Mouse (Mus musculus) ovary, postnatal 14 days (tissue): ENCODE measurements around the gene Lrch3.
"Not testable (repeated sequence)": the region's sequence is repeated elsewhere in the genome, so short reads cannot be mapped to it uniquely, and the experiment has no call there.

Experiments
- DNase-seq: peaks from one replicate; pipeline ENCODE4 v3.0.0; 2022; ENCODE audit warnings: low spot score

Gene Lrch3

DNA sequence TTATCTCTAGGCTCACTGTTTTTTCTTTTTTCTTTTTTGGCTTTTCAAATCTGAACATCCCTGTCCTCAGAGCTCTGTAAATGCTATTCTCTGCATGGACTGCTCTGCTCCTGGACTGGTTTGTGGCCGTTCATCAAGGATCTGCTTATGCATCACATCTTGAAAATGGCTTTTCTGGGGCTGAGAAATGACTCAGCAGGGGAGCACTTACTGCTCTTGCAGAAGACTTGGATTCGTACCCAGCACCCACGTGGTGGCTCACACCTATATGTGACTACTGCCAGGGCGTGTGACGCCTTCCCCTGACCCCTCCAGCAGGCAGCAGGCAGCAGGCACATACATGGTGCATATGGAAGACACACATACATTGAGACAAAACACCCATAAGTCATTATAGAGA is 78.3 kb downstream of the Lrch3 start:
- no peak for DNase-seq

DNA sequence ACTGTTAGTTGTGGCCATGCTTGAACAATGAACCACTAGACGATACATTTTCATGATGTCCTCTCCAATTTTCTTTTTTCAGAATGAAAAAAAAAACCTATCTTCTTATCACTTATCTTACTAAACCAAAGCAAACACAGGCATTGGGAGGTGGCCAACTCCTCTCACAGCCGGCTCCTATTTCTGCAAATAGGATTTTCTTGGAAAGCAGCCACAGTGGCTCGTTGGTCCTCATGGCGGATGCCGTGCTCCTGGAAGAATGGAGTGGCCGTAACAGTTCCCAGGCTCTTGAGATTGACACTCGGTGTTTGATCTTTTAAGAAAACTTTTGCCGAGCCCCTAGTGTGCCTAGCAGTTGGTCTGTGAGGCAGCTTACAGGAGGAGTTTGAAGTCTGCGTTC is 91.3 kb downstream of the Lrch3 start:
- DNase-seq = no peak

DNA sequence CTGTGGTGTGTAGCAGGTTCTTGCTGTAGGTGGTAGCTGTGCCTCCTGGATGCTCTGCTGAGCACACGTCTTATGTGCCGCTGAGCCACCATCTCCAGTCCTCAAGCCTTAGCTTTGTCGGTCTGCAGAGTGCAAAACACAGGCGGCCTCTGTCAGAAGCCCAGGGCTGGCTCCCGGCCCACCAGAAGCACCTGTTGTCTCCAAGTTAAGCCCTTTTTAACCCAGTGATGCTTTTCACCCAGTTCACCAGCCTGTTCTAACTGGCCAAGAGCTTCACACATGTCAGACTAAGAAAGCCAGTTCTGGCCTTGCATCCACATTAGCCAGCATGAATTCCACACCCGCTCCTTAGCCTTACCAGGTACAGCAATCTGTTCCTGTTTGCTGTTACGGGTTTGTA is 93.0 kb downstream of the Lrch3 start:
- no peak for DNase-seq

DNA sequence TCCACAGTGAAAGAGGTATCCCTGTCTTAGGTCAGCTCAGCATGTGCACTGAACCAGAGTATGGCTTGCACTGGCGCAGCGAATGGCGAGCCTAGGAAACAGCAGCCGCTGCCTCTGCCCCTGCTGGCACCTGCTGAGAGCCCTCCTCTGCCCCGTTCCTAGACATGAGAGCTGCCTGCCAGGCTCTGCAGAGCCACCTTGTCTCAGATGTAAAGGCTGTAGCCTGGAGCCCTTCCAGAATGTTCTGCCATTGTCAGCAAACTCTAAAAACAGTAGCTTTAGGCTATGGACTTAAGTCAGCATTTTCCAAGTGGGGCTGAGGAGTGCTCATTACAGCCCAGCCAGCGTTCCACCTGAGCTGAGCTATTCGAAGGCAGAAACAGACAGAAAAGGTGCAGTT is 93.5 kb downstream of the Lrch3 start:
- DNase-seq = no peak

DNA sequence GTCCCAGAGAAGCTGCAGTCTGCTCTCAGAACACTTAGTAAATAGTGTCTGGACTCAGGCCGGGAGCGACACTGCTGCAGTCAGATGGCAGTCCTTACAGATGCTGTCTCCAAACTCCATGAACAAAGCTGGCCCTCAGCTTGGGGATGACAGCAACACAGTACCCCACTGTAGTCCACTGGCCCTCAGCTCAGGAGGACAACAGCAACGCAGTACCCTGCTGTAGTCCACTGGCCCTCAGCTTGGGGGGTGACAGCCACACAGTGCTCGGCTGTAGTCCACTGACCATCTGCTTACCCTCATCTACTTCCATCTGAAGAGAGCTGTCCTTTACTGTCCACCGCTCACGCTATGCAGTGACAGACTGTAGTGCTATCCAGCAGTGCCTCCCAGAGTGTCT is 96.3 kb downstream of the Lrch3 start:
- DNase-seq = no peak

DNA sequence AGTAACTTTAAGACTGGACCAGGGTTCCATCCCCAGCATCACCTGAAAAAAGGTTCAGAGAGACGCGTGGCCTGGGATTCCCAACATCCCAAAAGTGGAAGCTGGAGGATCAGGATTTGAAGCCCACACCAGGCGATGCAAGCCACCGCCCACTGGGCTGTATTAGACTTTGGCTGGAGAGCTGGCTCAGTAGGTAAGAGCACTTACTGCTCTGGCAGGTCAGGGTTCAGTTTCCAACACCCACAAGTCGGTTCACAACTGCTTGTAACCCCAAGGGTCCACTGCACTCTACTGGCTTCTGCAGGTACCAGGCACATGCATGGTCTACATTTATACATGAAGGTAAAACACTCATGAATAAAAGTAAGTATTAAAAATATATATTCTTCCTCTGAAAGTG is 99.9 kb downstream of the Lrch3 start:
- no peak for DNase-seq

DNA sequence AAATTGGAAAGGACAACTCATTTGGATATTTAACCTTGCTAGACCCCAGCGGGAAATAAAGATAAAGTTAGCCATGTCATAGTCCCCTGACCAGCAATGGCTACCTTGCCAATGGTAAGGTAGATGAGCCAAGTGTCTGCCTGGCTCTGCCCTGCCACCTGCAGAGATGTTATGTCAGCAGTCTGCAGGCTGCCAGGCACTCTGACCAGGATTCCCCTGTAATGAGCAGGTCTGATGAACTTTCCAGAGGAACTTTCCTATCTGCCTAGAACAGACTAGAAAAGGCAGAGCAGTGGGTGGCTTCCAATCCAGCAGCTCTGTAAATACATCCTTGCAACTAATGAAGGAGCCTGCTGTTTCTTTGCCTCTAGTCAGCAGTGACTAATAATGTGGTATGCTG is 101.0 kb downstream of the Lrch3 start:
- DNase-seq = no peak

DNA sequence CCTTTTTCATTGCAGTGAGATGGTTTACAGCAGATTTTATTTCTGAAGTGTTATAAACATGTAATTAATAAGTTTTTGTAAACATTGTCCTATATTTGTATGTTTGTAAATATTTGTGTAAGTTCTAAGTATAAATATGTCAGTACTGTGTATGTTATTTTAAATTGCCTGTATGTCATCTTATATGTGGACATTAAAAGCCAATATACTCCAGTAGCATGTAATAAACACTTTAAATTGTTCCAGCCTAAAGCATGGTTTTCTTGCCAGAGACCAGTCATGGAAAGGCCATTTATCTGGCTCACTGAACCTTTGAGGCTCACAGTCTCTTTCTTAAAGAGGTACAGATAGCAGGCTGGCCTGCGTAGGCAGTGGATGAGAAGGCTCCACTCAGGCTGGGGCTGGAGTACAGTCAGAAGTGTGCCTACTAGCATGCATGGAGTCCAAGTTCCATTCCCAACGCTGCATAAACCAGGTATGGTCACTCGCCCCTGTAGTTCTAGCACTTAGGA is 101.6 kb downstream of the Lrch3 start:
- no peak for DNase-seq

DNA sequence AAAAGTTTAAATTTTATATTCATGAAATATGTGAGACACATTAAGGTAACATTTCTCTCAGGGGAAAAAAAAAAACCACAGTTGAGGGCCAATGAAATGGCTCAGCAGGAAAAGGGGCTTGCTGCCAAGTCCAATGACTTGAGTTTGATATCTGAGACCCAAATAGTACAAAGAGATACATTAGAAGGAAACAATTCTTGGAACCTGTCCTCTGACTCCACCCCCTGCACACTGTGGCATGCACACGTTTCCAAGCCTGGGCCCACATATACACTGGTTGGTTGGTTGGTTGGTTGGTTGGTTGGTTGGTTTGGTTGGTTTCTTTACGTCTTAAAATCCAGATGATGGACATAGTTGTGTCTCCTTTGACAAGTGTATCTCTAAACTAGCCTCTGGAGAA is 102.1 kb downstream of the Lrch3 start:
- DNase-seq = no peak

DNA sequence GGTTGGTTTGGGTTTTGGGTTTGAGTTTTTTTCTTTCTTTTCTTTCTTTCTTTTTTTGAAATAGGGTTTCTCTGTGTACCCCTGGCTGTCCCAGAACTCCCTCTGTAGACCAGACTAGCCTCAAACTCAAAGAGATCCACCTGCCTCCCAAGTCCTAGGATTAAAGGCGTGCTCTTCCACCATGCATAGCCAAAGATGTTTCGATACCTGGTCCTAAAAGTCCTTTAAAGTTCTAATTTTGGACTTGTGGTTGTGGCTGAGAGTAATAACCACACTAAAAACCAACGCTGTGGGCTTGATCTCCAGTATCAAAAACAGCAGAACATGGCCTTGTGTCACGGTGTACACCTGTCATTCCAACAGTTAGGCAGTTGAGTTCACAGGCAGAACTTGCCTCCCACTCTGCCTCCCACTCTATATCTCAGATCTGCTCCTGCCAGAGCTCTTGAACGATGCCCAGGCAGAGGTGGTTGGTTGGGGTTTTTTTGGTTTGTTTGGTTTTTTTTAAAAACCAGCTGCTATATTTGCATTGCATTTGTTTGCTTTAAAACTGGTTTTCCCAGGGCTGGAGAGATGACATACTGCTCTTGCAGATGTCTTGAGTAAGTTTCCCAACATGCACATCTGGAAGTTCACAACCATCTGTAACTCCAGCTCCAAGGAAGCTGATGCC is 103.9 kb downstream of the Lrch3 start:
- DNase-seq = no peak

DNA sequence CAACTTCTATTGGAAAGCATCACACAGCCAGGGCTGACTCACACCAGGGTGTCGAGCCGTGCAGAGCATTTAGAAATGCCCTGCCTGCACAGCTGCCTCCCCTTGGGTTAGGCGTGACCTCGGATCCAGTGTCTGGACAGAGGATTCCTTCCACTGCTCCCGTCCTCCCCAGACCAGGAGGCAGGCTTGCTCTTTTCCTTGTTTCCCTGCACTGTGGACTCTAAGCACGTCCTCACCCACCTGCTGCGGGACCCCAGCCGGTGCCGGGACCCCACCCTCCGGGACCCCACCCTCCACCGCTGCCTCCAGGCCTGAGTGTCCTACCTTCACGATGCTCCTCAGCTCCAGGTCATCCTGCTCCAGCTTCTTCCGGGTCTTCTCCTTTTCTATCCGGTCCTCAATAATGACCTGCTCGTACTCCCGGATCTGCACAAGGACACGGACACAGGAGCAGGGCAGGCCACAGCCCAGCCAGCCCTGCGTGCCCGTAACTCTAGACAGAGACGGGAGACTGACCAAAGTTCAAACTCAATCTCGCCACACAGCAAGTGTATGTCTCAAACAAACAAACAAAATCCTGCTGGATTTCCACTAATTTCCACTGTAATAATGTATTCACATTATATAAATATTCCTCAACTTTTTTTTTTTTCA is 105.3 kb downstream of the Lrch3 start:
- DNase-seq = no peak

DNA sequence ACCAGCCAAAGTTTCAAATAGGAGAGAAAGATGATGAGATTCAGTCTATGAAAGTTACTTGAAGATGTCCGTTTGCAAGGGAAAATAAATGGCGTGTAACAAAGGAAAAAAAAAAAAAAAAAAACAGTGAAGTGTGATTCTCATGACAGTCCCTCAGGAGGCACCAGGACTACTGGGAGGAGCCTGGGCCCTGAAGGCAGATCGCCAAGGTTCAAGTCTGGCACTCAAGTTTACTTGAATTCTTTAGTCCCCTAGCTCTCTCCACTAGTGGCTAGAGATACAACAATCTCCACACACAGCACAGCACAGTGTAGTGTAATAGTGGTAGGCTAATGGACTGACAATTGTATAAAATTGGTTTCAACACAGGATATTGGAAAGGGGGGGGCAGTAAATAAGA is 107.5 kb downstream of the Lrch3 start:
- no peak for DNase-seq

DNA sequence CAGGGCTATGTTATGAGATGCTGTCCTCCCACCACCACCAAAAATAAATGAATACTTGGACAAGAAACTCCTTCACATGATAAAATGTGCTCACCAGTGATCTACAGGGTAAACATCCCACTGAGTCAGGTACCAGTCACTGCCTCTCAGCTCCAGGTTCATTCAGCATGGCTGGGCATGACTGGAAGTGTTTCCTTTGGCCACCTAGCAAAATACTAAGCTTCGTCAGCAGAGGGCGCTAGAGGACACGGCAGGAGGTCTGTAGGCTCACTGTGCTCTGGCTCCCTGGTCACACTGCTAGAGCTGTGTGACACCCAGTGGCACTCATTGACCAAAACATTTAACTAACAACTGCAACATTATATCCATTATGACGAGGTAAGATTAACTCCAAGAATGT is 109.8 kb downstream of the Lrch3 start:
- DNase-seq = peak; percentile 88

DNA sequence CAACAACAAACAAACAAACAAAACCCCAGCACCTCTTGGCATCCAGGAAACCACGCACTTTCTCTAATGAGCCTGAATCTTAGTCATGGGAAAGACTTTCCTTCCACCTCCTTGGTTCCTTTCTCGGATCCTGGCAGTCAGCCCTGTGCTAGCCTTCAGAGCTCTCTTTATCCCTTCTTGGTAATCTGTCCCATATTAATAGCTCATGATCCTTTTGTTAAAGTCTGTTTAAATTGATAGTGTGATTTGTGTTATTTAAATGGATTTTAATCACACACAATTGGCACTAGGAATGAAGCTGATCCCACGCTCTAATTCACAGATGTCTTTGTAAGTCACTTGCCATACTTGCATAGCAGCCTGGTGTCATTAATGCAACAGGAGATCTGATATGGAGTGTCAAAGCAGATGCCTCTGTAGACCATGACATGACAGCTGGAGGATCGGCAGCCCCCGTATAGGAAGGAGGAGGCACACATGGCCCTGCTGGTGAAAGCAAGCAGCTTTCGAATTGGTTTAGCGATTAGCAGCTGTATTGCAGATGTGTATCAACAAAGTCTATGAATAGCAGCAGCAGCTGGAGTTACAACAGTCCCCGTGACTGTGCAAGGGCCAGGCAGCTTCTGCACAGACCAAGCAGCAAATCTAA is 110.7 kb downstream of the Lrch3 start:
- DNase-seq = no peak

DNA sequence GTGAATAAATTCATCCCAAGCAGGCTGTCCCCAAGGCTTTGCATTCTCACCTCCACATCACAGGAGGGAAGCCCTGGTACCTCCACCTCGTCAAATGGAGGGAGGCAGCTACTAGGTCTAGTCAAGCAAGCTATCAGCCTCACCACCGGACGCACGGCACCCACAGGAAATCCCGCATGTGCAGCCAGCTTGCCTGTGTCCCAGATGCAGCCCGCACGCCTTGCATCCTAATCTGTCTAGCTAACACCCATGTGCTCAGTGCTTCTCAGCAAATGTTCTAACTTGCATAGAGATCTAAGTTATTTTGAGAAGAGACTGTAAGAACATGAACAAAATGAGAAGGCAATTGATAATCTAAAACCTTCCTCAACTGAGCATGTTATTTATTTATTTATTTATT is 112.5 kb downstream of the Lrch3 start:
- no peak for DNase-seq

DNA sequence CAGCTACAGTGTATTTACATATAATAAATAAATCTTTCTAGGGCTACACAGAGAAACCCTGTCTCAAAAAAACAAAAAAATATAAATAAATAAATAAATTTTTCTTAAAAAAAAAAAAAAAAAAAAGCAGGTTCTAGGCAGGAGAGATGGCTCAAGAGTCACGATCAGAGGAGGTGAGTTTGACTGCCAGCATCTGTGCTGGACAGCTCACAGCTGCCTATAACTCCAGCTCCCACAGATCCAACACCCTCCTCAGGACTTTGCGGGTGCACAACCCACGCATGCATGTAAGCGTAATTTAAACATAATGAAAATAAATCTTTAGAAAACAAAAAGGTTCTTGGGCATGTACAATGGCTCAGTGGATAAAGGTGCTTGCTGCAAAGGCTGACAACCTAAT is 122.1 kb downstream of the Lrch3 start:
- no peak for DNase-seq

DNA sequence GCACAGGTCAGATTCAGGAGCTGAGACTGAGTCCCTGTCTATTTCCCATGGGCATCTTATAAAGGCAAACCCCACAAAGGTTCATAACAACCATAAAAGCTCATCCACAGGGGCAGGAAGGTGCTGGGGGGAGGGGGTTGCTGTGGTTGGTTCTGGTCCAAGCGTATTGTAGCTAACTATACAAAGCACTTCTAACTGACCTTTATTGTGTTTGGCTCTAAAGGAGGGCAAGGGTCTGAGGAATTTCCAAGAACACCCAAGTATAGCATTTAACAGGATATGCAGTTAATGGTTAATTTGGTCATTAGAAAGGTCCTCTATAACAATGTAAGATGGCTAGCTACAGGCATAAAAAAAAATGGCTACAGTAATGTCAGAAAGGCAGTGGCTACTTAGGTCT is 128.8 kb downstream of the Lrch3 start:
- DNase-seq = no peak

DNA sequence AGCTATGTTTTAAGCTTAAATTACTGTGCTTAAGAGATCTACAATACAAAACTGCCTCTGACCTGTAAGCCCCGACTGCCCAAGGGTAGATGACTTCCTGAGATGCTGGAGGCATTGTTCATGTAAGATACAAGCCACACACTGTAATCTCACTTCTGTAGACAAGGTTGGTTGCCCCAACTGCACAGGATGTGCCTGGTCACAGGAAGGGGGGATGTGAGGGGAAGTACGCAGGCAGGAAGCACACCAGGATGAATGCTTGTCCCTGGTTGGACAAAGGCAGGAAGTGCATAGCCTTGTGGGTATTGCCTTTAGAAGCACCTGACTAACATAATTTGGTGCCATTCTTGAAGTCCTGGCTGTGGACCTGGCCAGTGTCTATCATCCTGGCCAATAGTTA is 129.4 kb downstream of the Lrch3 start:
- DNase-seq = no peak

DNA sequence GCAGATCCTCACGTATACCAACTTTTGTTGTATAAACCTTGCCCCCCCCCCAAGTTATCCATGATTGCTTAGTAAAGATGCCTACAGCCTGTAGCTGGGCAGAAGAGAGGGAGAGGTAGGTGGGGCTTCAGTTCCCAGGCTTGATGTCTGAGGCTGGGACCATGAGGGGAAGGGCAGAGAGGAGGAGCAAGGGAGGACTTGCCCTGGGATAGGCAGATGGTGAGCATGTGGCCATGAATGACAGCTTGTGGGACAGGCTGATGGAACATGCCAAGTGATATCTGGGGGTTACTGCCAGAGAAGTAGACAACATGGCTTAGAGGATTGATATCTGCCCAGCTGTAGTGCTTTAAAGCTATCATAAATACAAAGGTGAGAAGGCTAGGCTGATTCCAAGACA is 134.1 kb downstream of the Lrch3 start:
- DNase-seq = no peak

DNA sequence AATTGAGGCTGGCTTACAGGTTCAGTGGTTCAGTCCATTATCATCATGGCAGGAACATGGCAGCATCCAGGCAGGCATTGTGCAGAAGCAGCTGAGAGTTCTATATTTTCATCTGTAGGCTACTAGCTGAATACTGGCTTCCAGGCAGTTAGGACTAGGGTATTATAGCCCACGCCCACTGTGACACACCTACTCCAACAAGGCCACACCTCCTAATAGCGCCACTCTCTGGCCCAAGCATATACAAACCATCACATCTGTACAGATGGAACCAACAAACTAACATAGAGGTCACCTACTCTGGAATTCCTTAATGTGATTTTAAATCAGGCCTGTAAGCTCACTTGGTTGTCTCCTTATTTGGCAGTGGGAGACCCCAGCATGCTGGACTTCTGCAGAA is 134.8 kb downstream of the Lrch3 start:
- no peak for DNase-seq

DNA sequence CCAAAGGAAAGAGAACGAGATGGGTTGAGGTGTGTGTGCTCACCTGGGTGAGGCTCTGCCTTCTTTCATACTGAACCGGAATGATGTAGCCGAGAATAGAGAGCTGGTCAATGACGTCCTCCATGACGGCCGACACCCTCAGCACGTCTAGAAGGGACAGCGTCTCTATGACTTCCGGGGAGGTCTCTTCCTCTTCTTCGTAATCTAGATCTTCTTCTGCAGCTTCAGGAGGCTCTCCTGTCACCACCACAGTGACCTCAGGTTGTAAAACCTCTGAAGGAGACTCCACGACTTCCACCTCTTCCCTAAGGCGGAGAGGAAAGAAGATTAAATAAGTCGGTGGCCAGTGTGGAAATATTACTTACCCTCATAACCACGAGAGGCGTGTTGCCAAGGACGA is 135.9 kb downstream of the Lrch3 start:
- no peak for DNase-seq

DNA sequence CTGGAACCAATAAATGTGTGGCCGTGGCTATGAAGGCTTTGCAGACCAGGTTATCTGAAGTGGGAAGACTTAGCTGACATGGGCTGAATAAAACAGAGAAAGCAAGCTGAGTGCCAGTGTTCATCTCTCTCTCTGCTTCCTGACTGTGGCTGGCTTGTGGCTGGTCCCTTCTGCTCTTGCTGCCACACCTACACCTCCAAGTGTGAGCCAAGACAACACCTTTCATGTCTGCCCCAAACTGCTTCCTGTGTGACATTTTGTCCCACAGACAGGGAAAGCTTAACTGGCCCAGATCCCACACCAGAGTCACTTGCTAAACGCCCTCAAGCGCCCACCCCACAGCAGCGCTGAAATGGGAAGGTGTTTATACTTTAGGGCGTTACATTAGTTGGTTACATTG is 139.2 kb downstream of the Lrch3 start:
- DNase-seq = no peak

DNA sequence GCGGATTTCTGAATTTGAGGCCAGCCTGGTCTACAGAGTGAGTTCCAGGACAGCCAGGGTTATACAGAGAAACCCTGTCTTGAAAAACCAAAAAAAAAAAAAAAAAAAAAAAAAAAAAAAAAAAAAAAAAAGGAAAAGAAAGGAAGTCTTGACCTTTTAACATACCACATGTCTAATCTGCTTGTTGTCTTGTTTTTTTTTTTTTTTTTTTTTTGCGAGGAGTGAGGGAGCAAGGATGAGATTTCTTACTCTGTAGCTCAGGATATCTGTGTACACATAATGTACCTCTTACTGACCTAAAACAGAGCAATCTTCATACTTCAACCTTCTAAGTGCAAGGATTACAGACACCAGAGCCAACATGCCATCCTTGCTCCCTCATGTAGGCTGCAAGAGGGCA is 141.0 kb downstream of the Lrch3 start:
- not testable (repeated sequence) for DNase-seq

DNA sequence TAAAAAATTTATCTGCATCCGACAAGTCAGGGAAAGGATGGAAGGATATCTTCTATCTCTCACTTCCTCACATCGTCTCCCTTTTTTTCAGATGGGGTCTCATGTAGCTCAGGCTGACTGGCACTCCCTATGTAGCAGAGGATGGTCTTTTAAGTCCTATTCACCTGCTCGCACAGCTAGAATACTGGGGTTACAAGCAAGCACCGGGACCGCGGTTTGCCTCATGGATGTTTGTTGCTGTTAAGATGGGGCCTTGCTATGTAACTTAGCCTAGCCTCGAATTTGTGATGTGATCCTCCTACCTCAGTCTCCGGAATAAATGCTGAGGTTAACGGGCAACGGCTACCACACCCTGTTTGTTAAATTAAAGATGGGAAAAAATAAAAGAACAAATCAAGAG is 141.8 kb downstream of the Lrch3 start:
- DNase-seq = no peak
